Mouse (Mus musculus): Measurements from ENCODE around the gene Wee1. TPM values are rescaled to one million over a fixed set of nuclear protein-coding genes. Genes with fewer than 3 reads are reported as not detected.
A peak's percentile ranks its signal among the peaks of the same experiment; 100 is the strongest.

The Wee1 gene
- polyA plus RNA-seq, 2 experiments, result 28.1 to 29.1 TPM

DNA sequence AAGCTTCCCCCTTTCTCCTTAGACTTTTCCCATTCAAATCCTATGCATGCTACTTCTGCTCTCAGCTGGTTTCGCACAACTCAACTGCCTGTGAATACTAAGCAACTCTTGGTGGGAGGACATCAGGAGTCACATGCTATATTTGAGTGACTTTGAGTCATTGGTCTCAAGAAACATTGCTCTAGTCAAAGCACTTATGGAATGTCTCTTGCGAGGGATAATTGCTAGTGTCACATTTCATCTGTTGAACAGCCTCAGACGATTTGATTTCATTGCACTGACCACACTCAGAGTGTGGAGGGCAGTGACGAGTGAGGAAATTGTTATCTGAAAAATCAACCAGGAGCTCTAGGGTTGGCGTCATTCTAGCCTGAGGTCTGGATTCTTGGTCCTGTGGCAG is 7.1 kb upstream of the Wee1 start:
- Histone ChIP-seq H3K4me1 (ENCODE audit: control insufficient read depth, insufficient read depth, low read length) (no peaks in the 10 kb centered on the region), H3K4me2 (replicated peaks; ENCODE audit: low read depth, low read length, severe bottlenecking) (no peak overlapping the region), H3K9ac (ENCODE audit: low read depth, low read length, severe bottlenecking) (no peak overlapping the region), H3K36me3 (ENCODE audit: control insufficient read depth, insufficient read depth, low read length) (no peaks in the 10 kb centered on the region), H3K27me3 (ENCODE audit: control insufficient read depth, insufficient read depth, low read length) (no peaks in the 10 kb centered on the region), H3K27ac (replicated peaks; ENCODE audit: low read depth, low read length) (no peak overlapping the region), H3K9me3 (ENCODE audit: control insufficient read depth, low read length) (no peaks in the 10 kb centered on the region), H3K4me3 (replicated peaks; ENCODE audit: low read length) (no peak overlapping the region)
- WGBS, result 38% methylated on average over 5 of the region's 5 CpGs
- ATAC-seq (ENCODE audit: low FRiP score, low read depth), result peak; percentile 57; the same call in 1 of the 2 replicates
- TF ChIP-seq POLR2A (IDR thresholded peaks at IDR 0.05; ENCODE audit: borderline replicate concordance, extremely low read depth, insufficient read depth, insufficient read length), result no peak
- DNase-seq (ENCODE audit: low spot score), result no peak

DNA sequence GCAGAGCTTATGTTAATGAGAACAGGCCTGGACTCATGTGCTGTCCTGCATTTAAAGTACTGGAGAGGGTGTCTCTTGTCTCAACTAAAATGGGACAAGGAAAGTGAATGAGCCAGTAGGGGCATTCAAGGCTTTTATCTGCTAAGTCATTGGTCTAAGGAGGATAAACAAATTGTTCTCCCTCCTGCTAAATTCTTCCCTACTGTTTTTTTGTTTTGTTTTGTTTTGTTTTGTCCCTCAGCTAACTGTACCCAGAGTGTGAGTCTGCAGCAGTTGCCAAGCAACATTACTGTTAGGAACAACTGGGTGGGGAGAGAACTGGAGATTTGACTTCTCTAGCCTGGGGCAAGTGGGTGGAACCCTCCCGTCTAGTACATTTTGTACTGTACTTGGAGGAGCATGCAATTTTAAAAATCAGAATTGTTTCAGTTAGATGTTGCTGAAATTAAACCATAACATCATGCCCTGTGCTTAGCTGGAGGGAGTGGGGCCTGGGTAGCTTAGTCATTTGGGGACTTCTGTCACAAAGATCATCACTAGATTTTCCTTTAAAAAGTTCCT is 5.0 kb upstream of the Wee1 start:
- H3K36me3 ChIP-seq (ENCODE audit: control insufficient read depth, insufficient read depth, low read length), result no peaks in the 10 kb centered on the region
- no peak overlapping the region for H3K4me2 ChIP-seq (replicated peaks; ENCODE audit: low read depth, low read length, severe bottlenecking)
- H3K4me3 ChIP-seq (replicated peaks; ENCODE audit: low read length), result no peak overlapping the region
- no peaks in the 10 kb centered on the region for H3K27me3 ChIP-seq (ENCODE audit: control insufficient read depth, insufficient read depth, low read length)
- TF ChIP-seq POLR2A (IDR thresholded peaks at IDR 0.05; ENCODE audit: borderline replicate concordance, extremely low read depth, insufficient read depth, insufficient read length), result no peak
- H3K9ac ChIP-seq (ENCODE audit: low read depth, low read length, severe bottlenecking), result no peak overlapping the region
- H3K9me3 ChIP-seq (ENCODE audit: control insufficient read depth, low read length), result no peaks in the 10 kb centered on the region
- DNase-seq (ENCODE audit: low spot score) (peak; percentile 33), ATAC-seq (ENCODE audit: low FRiP score, low read depth) (no peak)
- H3K4me1 ChIP-seq (ENCODE audit: control insufficient read depth, insufficient read depth, low read length), result no peaks in the 10 kb centered on the region
- no peak overlapping the region for H3K27ac ChIP-seq (replicated peaks; ENCODE audit: low read depth, low read length)
- 53% methylated on average over 1 of the region's 1 CpGs for WGBS

DNA sequence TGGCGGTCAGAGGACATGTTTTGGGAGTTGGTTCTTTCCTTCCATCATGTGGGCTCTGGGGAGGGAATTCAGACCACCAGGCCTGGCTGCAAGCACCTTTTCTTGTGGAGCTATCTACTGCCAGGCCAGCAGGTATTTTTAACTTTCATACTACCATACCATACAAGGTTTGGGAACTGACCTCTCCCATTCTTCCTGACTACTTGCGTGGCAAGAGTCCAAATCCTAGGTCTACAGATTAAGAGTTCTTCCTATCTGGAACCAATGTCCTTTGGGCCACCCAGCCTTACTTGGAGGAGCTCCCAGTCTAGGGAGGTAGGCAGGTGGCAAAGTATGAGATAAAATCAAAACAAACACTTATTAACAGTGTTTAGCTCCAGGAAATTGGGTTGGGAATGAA is 3.4 kb upstream of the Wee1 start:
- no peak for TF ChIP-seq POLR2A (IDR thresholded peaks at IDR 0.05; ENCODE audit: borderline replicate concordance, extremely low read depth, insufficient read depth, insufficient read length)
- H3K27ac ChIP-seq (replicated peaks; ENCODE audit: low read depth, low read length), result no peak overlapping the region
- no peak overlapping the region for H3K9ac ChIP-seq (ENCODE audit: low read depth, low read length, severe bottlenecking)
- WGBS, result 82% methylated on average over 2 of the region's 2 CpGs
- H3K36me3 ChIP-seq (ENCODE audit: control insufficient read depth, insufficient read depth, low read length), result no peaks in the 10 kb centered on the region
- no peak overlapping the region for H3K4me2 ChIP-seq (replicated peaks; ENCODE audit: low read depth, low read length, severe bottlenecking)
- no peak for DNase-seq (ENCODE audit: low spot score)
- H3K27me3 ChIP-seq (ENCODE audit: control insufficient read depth, insufficient read depth, low read length), result no peaks in the 10 kb centered on the region
- no peak overlapping the region for H3K4me3 ChIP-seq (replicated peaks; ENCODE audit: low read length)
- no peaks in the 10 kb centered on the region for H3K9me3 ChIP-seq (ENCODE audit: control insufficient read depth, low read length)
- no peaks in the 10 kb centered on the region for H3K4me1 ChIP-seq (ENCODE audit: control insufficient read depth, insufficient read depth, low read length)
- no peak for ATAC-seq (ENCODE audit: low FRiP score, low read depth)

DNA sequence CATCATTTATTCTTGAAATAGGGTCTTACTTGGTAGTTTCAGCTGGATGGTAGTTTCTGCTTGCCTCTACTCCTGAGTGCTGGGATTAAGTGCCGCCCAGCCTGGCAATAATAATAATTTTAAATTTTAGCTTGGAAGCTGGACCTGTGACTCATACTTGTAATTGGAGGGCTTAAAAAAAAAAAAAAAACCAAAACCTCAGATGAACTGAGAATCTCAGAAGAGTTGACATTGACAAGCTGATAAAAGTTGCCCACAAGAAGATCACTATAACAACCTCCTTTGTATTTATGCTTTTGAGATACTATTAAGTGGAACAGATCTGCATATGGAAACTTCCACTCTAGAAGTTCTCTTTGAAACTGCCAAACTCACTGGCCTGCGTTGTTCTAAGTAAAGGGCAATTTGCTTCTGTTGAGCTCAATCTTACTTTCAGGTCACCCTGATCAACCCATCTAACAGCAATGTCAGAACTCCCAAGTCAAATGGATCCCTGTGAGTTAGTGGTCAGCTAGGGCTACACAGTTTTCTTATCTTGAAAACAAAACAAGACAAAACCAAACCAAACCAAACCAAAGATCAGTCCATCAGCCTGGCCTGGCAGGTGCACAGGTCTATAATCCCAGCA is 1.6 kb upstream of the Wee1 start:
- Histone ChIP-seq H3K27ac (replicated peaks; ENCODE audit: low read depth, low read length) (no peak overlapping the region), H3K27me3 (ENCODE audit: control insufficient read depth, insufficient read depth, low read length) (no peaks in the 10 kb centered on the region), H3K4me1 (ENCODE audit: control insufficient read depth, insufficient read depth, low read length) (peaks cover 7% of the 10 kb centered on the region), H3K9me3 (ENCODE audit: control insufficient read depth, low read length) (no peaks in the 10 kb centered on the region), H3K4me3 (replicated peaks; ENCODE audit: low read length) (no peak overlapping the region), H3K9ac (ENCODE audit: low read depth, low read length, severe bottlenecking) (no peak overlapping the region), H3K36me3 (ENCODE audit: control insufficient read depth, insufficient read depth, low read length) (no peaks in the 10 kb centered on the region), H3K4me2 (replicated peaks; ENCODE audit: low read depth, low read length, severe bottlenecking) (no peak overlapping the region)
- DNase-seq (ENCODE audit: low spot score), result no peak
- ATAC-seq (ENCODE audit: low FRiP score, low read depth), result no peak
- TF ChIP-seq POLR2A (IDR thresholded peaks at IDR 0.05; ENCODE audit: borderline replicate concordance, extremely low read depth, insufficient read depth, insufficient read length), result no peak
- 84% methylated on average over 2 of the region's 2 CpGs for WGBS

DNA sequence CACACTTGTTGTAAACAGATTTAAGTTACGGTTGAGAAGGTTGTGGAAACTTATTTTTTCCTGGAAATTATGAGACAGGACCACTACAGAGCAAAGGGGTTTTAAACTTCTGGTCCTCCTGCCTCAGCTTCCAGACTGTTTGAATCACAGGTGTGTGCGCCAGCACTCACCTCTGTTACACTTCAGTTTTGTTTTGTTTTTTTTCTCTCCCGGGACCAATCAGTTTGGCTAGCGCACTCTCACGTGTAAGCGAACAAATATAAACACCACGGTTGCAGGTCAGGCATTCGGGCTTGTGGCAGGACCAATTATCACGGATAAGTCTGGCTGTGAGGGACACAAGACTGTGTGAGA is 707 bp upstream of the Wee1 start:
- Histone ChIP-seq H3K4me1 (ENCODE audit: control insufficient read depth, insufficient read depth, low read length) (peaks cover 7% of the 10 kb centered on the region), H3K36me3 (ENCODE audit: control insufficient read depth, insufficient read depth, low read length) (peaks cover under 1% of the 10 kb centered on the region; the same call in 1 of the 2 replicates)
- WGBS, result 2% methylated on average over 9 of the region's 9 CpGs

More for the DNA sequence above, 707 bp upstream of the Wee1 start:
- Histone ChIP-seq H3K9me3 (ENCODE audit: control insufficient read depth, low read length) (no peaks in the 10 kb centered on the region), H3K27me3 (ENCODE audit: control insufficient read depth, insufficient read depth, low read length) (no peaks in the 10 kb centered on the region), H3K9ac (ENCODE audit: low read depth, low read length, severe bottlenecking) (peak overlapping the region; percentile 83), H3K27ac (replicated peaks; ENCODE audit: low read depth, low read length) (peak overlapping the region; percentile 72; the same call in 1 of the 2 replicates), H3K4me3 (replicated peaks; ENCODE audit: low read length) (peak overlapping the region; percentile 94), H3K4me2 (replicated peaks; ENCODE audit: low read depth, low read length, severe bottlenecking) (peak overlapping the region; percentile 85)
- ATAC-seq (ENCODE audit: low FRiP score, low read depth), result no peak
- no peak for TF ChIP-seq POLR2A (IDR thresholded peaks at IDR 0.05; ENCODE audit: borderline replicate concordance, extremely low read depth, insufficient read depth, insufficient read length)
- DNase-seq (ENCODE audit: low spot score), result no peak

Data from limb, embryonic 14.5 days (tissue).